Mouse (Mus musculus): ENCODE data around the gene Ccdc82. TPM values are rescaled to one million over a fixed set of nuclear protein-coding genes. Genes with fewer than 3 reads are reported as not detected.

Gene Ccdc82
- polyA plus RNA-seq (2012; ENCODE audit: insufficient read depth, low replicate concordance) = 0.70 and 0.71 TPM in 2 replicates

DNA sequence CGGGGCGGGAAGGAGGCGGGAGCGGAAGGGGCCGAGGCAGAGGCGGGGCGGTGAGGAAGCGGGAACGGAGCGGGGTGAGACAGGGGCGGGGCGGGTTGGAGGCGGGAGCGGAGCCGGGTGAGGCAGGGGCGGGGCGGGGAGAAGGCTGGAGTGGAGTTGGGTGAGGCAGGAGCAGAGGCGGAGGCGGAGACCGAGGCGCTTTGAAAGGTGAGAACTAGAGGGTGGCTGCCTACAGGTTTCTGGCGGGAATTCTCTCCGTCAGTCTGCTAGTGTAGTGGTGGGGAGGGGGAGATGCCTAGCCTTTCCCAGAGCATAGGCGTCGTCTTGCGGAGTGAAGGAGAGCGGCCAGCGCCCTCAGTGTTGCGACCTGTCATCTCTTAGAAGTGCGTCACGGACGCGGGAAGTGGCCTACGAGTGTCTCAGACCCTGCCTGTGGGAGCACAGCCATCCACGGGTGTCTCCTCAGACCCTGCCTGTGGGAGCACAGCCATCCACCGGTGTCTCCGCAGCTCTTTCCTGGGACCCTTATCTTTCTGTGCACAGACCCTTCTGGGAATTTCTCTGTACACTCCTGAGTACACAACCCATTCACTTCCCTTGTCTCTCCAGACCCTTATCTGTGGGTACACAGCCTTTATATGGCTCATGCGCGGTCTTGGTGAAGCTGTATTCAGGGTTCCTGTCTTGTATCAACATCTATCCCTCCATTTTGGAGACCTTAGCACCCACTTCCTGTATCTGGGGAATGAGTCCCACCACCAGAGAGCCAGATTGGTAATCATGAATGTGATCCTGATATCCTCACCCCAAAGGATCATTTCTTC is at the start of gene Ccdc82:
Ccdc82 (plus strand) TSS at position 141 of the 824 bp plus-strand sequence.
- H3K27me3 ChIP-seq (replicated peaks) = no peaks in the 10 kb centered on the region
- TF ChIP-seq GATA1 (IDR thresholded peaks at IDR 0.05; ENCODE audit: borderline replicate concordance, low read length) (0 out of 3 replicates have a peak, but pooled peaks have one; percentile 13), FLI1 (IDR thresholded peaks at IDR 0.05; ENCODE audit: low read length) (no peak)
- H3K4me3 ChIP-seq (replicated peaks) = peak within 1 kb of the TSS; percentile 99
- no peaks in the 10 kb centered on the region for H3K9me3 ChIP-seq
- peaks cover 8% of the 10 kb centered on the region for H3K36me3 ChIP-seq (replicated peaks; ENCODE audit: low read length)
- H3K4me1 ChIP-seq = peaks cover 38% of the 10 kb centered on the region

GRCm38 (mm10) chr9:13200079-13200478 is 46.7 kb upstream of the Ccdc82 start:
- H3K4me1 ChIP-seq = peaks cover 21% of the 10 kb centered on the region
- H3K9me3 ChIP-seq = no peaks in the 10 kb centered on the region
- no peak for TF ChIP-seq GATA1 (IDR thresholded peaks at IDR 0.05; ENCODE audit: borderline replicate concordance, low read length)
- no peak for TF ChIP-seq FLI1 (IDR thresholded peaks at IDR 0.05; ENCODE audit: low read length)
- H3K27me3 ChIP-seq (replicated peaks) = peaks cover 2% of the 10 kb centered on the region
- H3K4me3 ChIP-seq (replicated peaks) = no peak overlapping the region
- no peaks in the 10 kb centered on the region for H3K36me3 ChIP-seq (replicated peaks; ENCODE audit: low read length)

GRCm38 (mm10) chr9:13203109-13203508 is 43.6 kb upstream of the Ccdc82 start:
- TF ChIP-seq GATA1 (IDR thresholded peaks at IDR 0.05; ENCODE audit: borderline replicate concordance, low read length) (no peak), FLI1 (IDR thresholded peaks at IDR 0.05; ENCODE audit: low read length) (no peak)
- Histone ChIP-seq H3K36me3 (replicated peaks; ENCODE audit: low read length) (no peaks in the 10 kb centered on the region), H3K4me3 (replicated peaks) (no peak overlapping the region), H3K9me3 (no peaks in the 10 kb centered on the region), H3K4me1 (peaks cover 21% of the 10 kb centered on the region), H3K27me3 (replicated peaks) (peaks cover 6% of the 10 kb centered on the region)

- Histone ChIP-seq H3K9me3 (no peaks in the 10 kb centered on the region), H3K27me3 (replicated peaks) (peaks cover 6% of the 10 kb centered on the region), H3K4me3 (replicated peaks) (no peak overlapping the region), H3K4me1 (peaks cover 21% of the 10 kb centered on the region), H3K36me3 (replicated peaks; ENCODE audit: low read length) (no peaks in the 10 kb centered on the region)
- TF ChIP-seq FLI1 (IDR thresholded peaks at IDR 0.05; ENCODE audit: low read length) (no peak), GATA1 (IDR thresholded peaks at IDR 0.05; ENCODE audit: borderline replicate concordance, low read length) (no peak)
Measured at GRCm38 (mm10) chr9:13203681-13204080, 43.1 kb upstream of the Ccdc82 start.

- Histone ChIP-seq H3K4me1 (peaks cover 21% of the 10 kb centered on the region), H3K9me3 (no peaks in the 10 kb centered on the region), H3K27me3 (replicated peaks) (peaks cover 4% of the 10 kb centered on the region), H3K4me3 (replicated peaks) (no peak overlapping the region), H3K36me3 (replicated peaks; ENCODE audit: low read length) (no peaks in the 10 kb centered on the region)
- TF ChIP-seq GATA1 (IDR thresholded peaks at IDR 0.05; ENCODE audit: borderline replicate concordance, low read length) (no peak), FLI1 (IDR thresholded peaks at IDR 0.05; ENCODE audit: low read length) (no peak)
Measured at GRCm38 (mm10) chr9:13206369-13206768, 40.4 kb upstream of the Ccdc82 start.

- no peak overlapping the region for H3K4me3 ChIP-seq (replicated peaks)
- H3K36me3 ChIP-seq (replicated peaks; ENCODE audit: low read length) = no peaks in the 10 kb centered on the region
- no peaks in the 10 kb centered on the region for H3K27me3 ChIP-seq (replicated peaks)
- H3K9me3 ChIP-seq = peaks cover 11% of the 10 kb centered on the region
- TF ChIP-seq GATA1 (IDR thresholded peaks at IDR 0.05; ENCODE audit: borderline replicate concordance, low read length) (no peak), FLI1 (IDR thresholded peaks at IDR 0.05; ENCODE audit: low read length) (no peak)
- H3K4me1 ChIP-seq = peaks cover 5% of the 10 kb centered on the region
Measured at GRCm38 (mm10) chr9:13225872-13226271, 20.9 kb upstream of the Ccdc82 start.

DNA sequence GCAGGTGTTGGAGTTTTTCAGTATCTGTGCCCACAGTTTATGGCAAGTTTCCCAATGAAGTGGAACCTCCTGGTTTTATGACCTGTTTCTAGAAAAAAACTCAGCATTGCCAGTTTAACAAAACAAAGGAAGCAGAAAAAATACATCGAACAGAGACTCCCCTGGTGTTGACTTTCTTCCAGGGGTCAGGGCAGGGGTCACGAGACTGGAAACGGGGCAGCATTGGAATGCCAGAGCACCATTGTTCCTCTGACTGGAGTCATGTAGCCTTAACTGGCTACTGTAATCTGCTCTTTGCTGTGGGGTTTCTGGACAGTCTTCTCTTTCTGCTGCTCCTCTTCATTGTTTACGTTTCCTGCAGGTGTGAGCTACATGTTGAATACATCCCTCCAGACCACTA is 16.2 kb upstream of the Ccdc82 start:
- Histone ChIP-seq H3K4me1 (peaks cover 15% of the 10 kb centered on the region), H3K4me3 (replicated peaks) (no peak overlapping the region), H3K9me3 (peaks cover 11% of the 10 kb centered on the region), H3K27me3 (replicated peaks) (no peaks in the 10 kb centered on the region), H3K36me3 (replicated peaks; ENCODE audit: low read length) (no peaks in the 10 kb centered on the region)
- no peak for TF ChIP-seq FLI1 (IDR thresholded peaks at IDR 0.05; ENCODE audit: low read length)
- TF ChIP-seq GATA1 (IDR thresholded peaks at IDR 0.05; ENCODE audit: borderline replicate concordance, low read length) = no peak

DNA sequence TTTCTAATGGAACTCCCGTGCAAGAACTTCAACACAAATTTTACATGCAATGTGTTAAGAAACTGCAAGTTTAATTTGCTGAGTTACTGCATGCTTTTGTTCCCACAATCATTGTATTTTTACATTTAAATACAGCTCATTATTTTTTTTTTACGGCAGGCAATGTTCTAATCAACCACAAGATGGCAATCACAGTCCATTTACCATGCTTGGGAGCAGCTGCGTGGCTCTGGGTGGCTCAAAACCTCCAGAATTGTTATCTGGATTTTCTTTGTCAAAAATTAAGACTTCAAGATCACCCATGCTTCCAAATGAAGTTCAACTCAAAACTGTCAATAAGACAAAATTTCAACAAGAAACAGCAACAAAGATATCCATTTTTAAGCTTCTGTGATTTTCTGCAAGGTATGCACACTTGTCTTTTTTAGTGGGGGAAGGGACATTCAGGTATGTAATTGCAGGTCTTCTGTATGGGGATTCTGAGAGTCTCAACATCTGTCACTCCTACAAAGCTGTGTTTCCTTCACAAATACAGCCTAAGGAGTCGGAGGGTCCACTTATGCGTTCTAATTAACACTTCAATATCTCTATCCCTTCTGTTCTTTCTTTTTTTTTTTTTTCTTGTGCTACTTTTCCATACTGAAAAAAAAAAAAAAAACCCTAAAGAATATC is 15.1 kb upstream of the Ccdc82 start:
- Histone ChIP-seq H3K4me3 (replicated peaks) (no peak overlapping the region), H3K4me1 (peaks cover 15% of the 10 kb centered on the region), H3K36me3 (replicated peaks; ENCODE audit: low read length) (no peaks in the 10 kb centered on the region), H3K9me3 (peaks cover 11% of the 10 kb centered on the region), H3K27me3 (replicated peaks) (no peaks in the 10 kb centered on the region)
- TF ChIP-seq FLI1 (IDR thresholded peaks at IDR 0.05; ENCODE audit: low read length) = no peak
- no peak for TF ChIP-seq GATA1 (IDR thresholded peaks at IDR 0.05; ENCODE audit: borderline replicate concordance, low read length)

DNA sequence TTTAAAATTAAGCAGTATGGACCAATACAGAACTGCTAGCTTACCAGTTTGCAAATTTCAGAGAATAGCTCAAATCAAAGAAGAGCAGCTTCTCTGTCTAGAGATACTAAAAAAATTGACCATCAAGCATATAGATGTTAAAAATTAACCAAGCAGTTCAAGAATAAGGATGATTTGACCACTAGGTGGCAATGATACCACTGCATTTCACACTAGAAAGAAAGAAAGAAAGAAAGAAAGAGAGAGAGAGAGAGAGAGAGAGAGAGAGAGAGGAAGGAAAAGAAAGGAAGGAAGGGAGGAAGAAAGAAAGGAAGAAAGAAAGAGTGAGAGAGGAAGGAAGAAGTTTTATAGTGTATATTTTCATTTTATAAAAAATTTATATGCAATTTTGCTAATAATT is 4.4 kb upstream of the Ccdc82 start:
- H3K4me1 ChIP-seq = peaks cover 25% of the 10 kb centered on the region
- no peaks in the 10 kb centered on the region for H3K27me3 ChIP-seq (replicated peaks)
- H3K4me3 ChIP-seq (replicated peaks) = no peak overlapping the region
- no peak for TF ChIP-seq FLI1 (IDR thresholded peaks at IDR 0.05; ENCODE audit: low read length)
- no peak for TF ChIP-seq GATA1 (IDR thresholded peaks at IDR 0.05; ENCODE audit: borderline replicate concordance, low read length)
- H3K36me3 ChIP-seq (replicated peaks; ENCODE audit: low read length) = no peaks in the 10 kb centered on the region
- no peaks in the 10 kb centered on the region for H3K9me3 ChIP-seq

- H3K4me1 ChIP-seq = peaks cover 33% of the 10 kb centered on the region
- H3K9me3 ChIP-seq = no peaks in the 10 kb centered on the region
- TF ChIP-seq FLI1 (IDR thresholded peaks at IDR 0.05; ENCODE audit: low read length) = no peak
- H3K4me3 ChIP-seq (replicated peaks) = peak within 1 kb of the TSS; percentile 99
- no peaks in the 10 kb centered on the region for H3K27me3 ChIP-seq (replicated peaks)
- no peaks in the 10 kb centered on the region for H3K36me3 ChIP-seq (replicated peaks; ENCODE audit: low read length)
Measured at GRCm38 (mm10) chr9:13245481-13245880, 1.3 kb upstream of the Ccdc82 start, which contains the start of gene Jrkl. Gene Jrkl (minus strand): TSS chr9:13245829.

Measured in megakaryocyte, embryonic 14.5 days (primary cell).